Mouse (Mus musculus) stomach, embryonic 15.5 days (tissue): ENCODE results near the gene Zfp560. TPM values are rescaled to one million over a fixed set of nuclear protein-coding genes. Genes with fewer than 3 reads are reported as not detected.

Experiments used
- polyA plus RNA-seq: library from polyadenylated mRNA; unstranded; fragments of >200 nt; fragmentation: Nextera tagmentation; extraction: Ambion mirVana; gene quantifications from 2 replicates; pipeline ENCODE4 v1.2.1, GENCODE M21; 2015

The Zfp560 gene
- polyA plus RNA-seq, 1 experiment from 2014 or later: 30.5 TPM

Other genes starting within 250 kb of the Zfp560 start
- gene Olfr870, start 211.1 kb downstream of the Zfp560 start, polyA plus RNA-seq: not detected in 2 replicates
- gene Olfr871, start 173.0 kb downstream of the Zfp560 start, polyA plus RNA-seq: not detected in 2 replicates
- gene Olfr872, start 148.1 kb downstream of the Zfp560 start, polyA plus RNA-seq: not detected in 2 replicates
- not detected in 2 replicates for gene Olfr39, start 102.8 kb downstream of the Zfp560 start, polyA plus RNA-seq
- not detected in 2 replicates for gene Olfr873, start 86.6 kb downstream of the Zfp560 start, polyA plus RNA-seq
- 0.08 TPM in 1 of 2 replicates, not detected in the other for gene Olfr18, start 49.1 kb downstream of the Zfp560 start, polyA plus RNA-seq
- 16.9 and 18.0 TPM in 2 replicates for gene Zfp26, start 75.0 kb upstream of the Zfp560 start, polyA plus RNA-seq
- gene Zfp426, start 107.6 kb upstream of the Zfp560 start, polyA plus RNA-seq: 17.4 and 19.2 TPM in 2 replicates
- gene Zfp266, start 136.2 kb upstream of the Zfp560 start, polyA plus RNA-seq: 81.0 and 83.5 TPM in 2 replicates
- gene Zfp846, start 196.1 kb upstream of the Zfp560 start, polyA plus RNA-seq: 16.5 and 17.8 TPM in 2 replicates